Comparison of ENCODE assay signal across 21 mouse cellular contexts in the genomic region with DNA sequence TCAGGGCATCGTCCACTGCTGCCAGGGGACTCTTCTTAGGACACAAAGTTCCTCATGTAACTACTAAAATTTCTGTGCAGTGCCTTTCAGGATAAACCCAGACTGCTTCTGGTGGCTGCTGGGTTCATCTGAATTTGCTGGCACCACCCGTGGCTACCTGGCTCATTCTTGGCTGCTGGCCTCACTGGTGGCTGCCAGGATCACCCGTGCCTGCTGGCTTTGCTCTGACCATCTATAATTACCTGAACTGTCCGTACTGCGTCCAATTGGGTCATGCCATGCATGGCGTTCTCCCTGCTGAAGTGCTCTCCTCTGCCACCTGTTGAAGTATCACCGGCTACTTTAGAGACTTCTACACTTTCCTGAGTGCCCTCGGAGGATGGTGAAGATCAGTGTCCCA. TPM values are rescaled to one million over a fixed set of nuclear protein-coding genes. Genes with fewer than 3 reads are reported as not detected.
DNase-seq lines count a peak whose midpoint lies in the region; ATAC-seq and TF ChIP-seq lines count a peak whose summit lies in the region.
"Had no signal": no experiment of that assay in that cellular context is flagged by ENCODE, and none has a peak within 500 bp of the region (broad histone marks: within the 10 kb centered on the region; RNA-seq: fewer than 3 reads in every experiment).

No protein-coding gene starts in this region.

- TF ChIP-seq POLR2A in heart, adult 2 months (IDR thresholded peaks at IDR 0.05; ENCODE audit: insufficient read depth, low read depth, low read length), result no peak

- no peak overlapping the region for H3K27ac ChIP-seq in heart, adult 2 months
- no peak overlapping the region for H3K27ac ChIP-seq in heart, embryonic 12.5 days (ENCODE audit: poor library complexity, severe bottlenecking)
- H3K27ac ChIP-seq in limb, embryonic 10.5 days, result peak overlapping the region; percentile 12; the same call in 1 of the 2 replicates
- H3K27ac ChIP-seq: embryonic facial prominence, embryonic 15.5 days; hindbrain, embryonic 12.5 days; left cerebral cortex, adult 2 months; limb, embryonic 12.5 days; liver, embryonic 12.5 days; macrophage; midbrain, embryonic 10.5 days had no signal

- H3K4me3 ChIP-seq in heart, adult 2 months, result no peak overlapping the region
- H3K4me3 ChIP-seq in heart, embryonic 12.5 days, result no peak overlapping the region
- no peak overlapping the region for H3K4me3 ChIP-seq in limb, embryonic 10.5 days
- H3K4me3 ChIP-seq: embryonic facial prominence, embryonic 15.5 days; hindbrain, embryonic 12.5 days; left cerebral cortex, adult 2 months; limb, embryonic 12.5 days; liver, embryonic 12.5 days; midbrain, embryonic 10.5 days had no signal

- no peaks in the 10 kb centered on the region for H3K9me3 ChIP-seq in heart, embryonic 12.5 days (replicated peaks)
- H3K9me3 ChIP-seq in limb, embryonic 10.5 days (replicated peaks), result no peaks in the 10 kb centered on the region
- H3K9me3 ChIP-seq: embryonic facial prominence, embryonic 15.5 days; hindbrain, embryonic 12.5 days; limb, embryonic 12.5 days; liver, embryonic 12.5 days; midbrain, embryonic 10.5 days had no signal

- H3K36me3 ChIP-seq in heart, adult 2 months (ENCODE audit: control insufficient read depth, insufficient read depth, low read length), result no peaks in the 10 kb centered on the region
- no peaks in the 10 kb centered on the region for H3K36me3 ChIP-seq in heart, embryonic 12.5 days
- H3K36me3 ChIP-seq in limb, embryonic 10.5 days, result no peaks in the 10 kb centered on the region
- H3K36me3 ChIP-seq: embryonic facial prominence, embryonic 15.5 days; hindbrain, embryonic 12.5 days; limb, embryonic 12.5 days; liver, embryonic 12.5 days; midbrain, embryonic 10.5 days had no signal

- no peak for TF ChIP-seq EP300 in heart, adult 2 months (IDR thresholded peaks at IDR 0.05; ENCODE audit: insufficient read depth, low read depth, low read length)

- intact Hi-C loops in heart, adult 2 months (cut with DNase I), result no loop called here

- 66% methylated on average over 8 of the region's 8 CpGs for WGBS in heart, adult 2 months
- WGBS in heart, embryonic 12.5 days, result 80% methylated on average over 8 of the region's 8 CpGs
- 89% methylated on average over 8 of the region's 8 CpGs for whole genome bisulfite sequencing in limb, embryonic 10.5 days

- no peak overlapping the region for H3K4me2 ChIP-seq in heart, embryonic 12.5 days
- H3K4me2 ChIP-seq: embryonic facial prominence, embryonic 15.5 days; hindbrain, embryonic 12.5 days; limb, embryonic 12.5 days; liver, embryonic 12.5 days had no signal

- H3K4me1 ChIP-seq in heart, adult 2 months (ENCODE audit: control insufficient read depth, insufficient read depth, low read length), result no peaks in the 10 kb centered on the region; the same call in 1 of the 2 replicates
- peaks cover 7% of the 10 kb centered on the region; the same call in 1 of the 2 replicates for H3K4me1 ChIP-seq in heart, embryonic 12.5 days (replicated peaks)
- peaks cover 26% of the 10 kb centered on the region for H3K4me1 ChIP-seq in limb, embryonic 10.5 days
- H3K4me1 ChIP-seq: liver, embryonic 12.5 days had no signal

- H3K9ac ChIP-seq in heart, adult 2 months (ENCODE audit: low read depth, low read length), result no peak overlapping the region
- H3K9ac ChIP-seq in heart, embryonic 12.5 days, result no peak overlapping the region
- H3K9ac ChIP-seq: embryonic facial prominence, embryonic 15.5 days; forebrain, postnatal 0 days; hindbrain, embryonic 12.5 days; limb, embryonic 12.5 days; liver, embryonic 12.5 days had no signal

- no peak for ATAC-seq in heart, embryonic 12.5 days (ENCODE audit: insufficient number of reproducible peaks, low FRiP score)
- ATAC-seq: forebrain, postnatal 0 days; inflammation-experienced regulatory T-cells, adult 6 months; liver, embryonic 12.5 days had no signal

- TF ChIP-seq CTCF in heart, adult 2 months (IDR thresholded peaks at IDR 0.05), result peak; percentile 22; the same call in 1 of the 2 replicates

- no peaks in the 10 kb centered on the region for H3K27me3 ChIP-seq in heart, adult 2 months (ENCODE audit: control insufficient read depth, insufficient read depth, low read length)
- no peaks in the 10 kb centered on the region for H3K27me3 ChIP-seq in heart, embryonic 12.5 days (replicated peaks)
- no peaks in the 10 kb centered on the region for H3K27me3 ChIP-seq in limb, embryonic 10.5 days (ENCODE audit: low read depth, poor library complexity, severe bottlenecking)
- H3K27me3 ChIP-seq: embryonic facial prominence, embryonic 15.5 days; hindbrain, embryonic 12.5 days; limb, embryonic 12.5 days; liver, embryonic 12.5 days had no signal

- peak; percentile 31 to 57 for DNase-seq in heart, adult 2 months
- peak; percentile 83 for DNase-seq in cerebellum, adult 18-20 months
- DNase-seq in cerebellum, postnatal 10 days, result peak; percentile 88 to 90
- DNase-seq in limb, embryonic 10.5 days (ENCODE audit: low spot score), result no peak
- DNase-seq in layer of hippocampus, postnatal 10 days (ENCODE audit: low spot score in 2 of 2), result no peak
- DNase-seq in frontal cortex, postnatal 36 days (ENCODE audit: low spot score in 2 of 2), result no peak
- DNase-seq: forebrain, postnatal 0 days; kidney, adult 8-10 months; kidney, postnatal 25 days; lung, adult 2 months; right cerebral cortex, postnatal 14 days had no signal

- H3K79me2 ChIP-seq in heart, adult 2 months (replicated peaks; ENCODE audit: control insufficient read depth, insufficient read depth, low read length), result no peaks in the 10 kb centered on the region

RNA-seq across cellular contexts. Expression of gene Sh3gl3, which starts 33.1 kb away (rescaled TPM):
- total RNA-seq in heart, adult 2 months (2021), result under 1 TPM; 0.45 to 0.70 TPM
- polyA plus RNA-seq in heart, adult 2 months (2012; rRNA removed), result 0.27 and 1.4 TPM in 2 replicates
- 5.4 and 6.4 TPM in 2 replicates for polyA plus RNA-seq in heart, embryonic 12.5 days (2016; fragmentation: Nextera tagmentation; extraction: Ambion mirVana)
- 11.1 and 15.6 TPM in 2 replicates for polyA plus RNA-seq in limb, embryonic 10.5 days (2016; fragmentation: Nextera tagmentation; extraction: Ambion mirVana)
- 10 to 100 TPM; 55.0 to 57.0 TPM for total RNA-seq in layer of hippocampus, postnatal 10 days (2021)
- total RNA-seq: neutrophil, adult 5-6 weeks had no signal
- polyA plus RNA-seq: macrophage had no signal

Comparison
In these comparisons a context has a peak if more than half of its experiments do, and no peak if none do; other contexts are left out.
1. DNase-seq: peak in heart, adult 2 months (2 of 2), cerebellum, adult 18-20 months (2 of 2) and cerebellum, postnatal 10 days (2 of 2); none in limb, embryonic 10.5 days (single experiment), layer of hippocampus, postnatal 10 days (0 of 2) and frontal cortex, postnatal 36 days (0 of 2).